Mouse (Mus musculus) small intestine, adult 2 months (tissue): Measurements from ENCODE around the gene B9d2. TPM values are rescaled to one million over a fixed set of nuclear protein-coding genes. Genes with fewer than 3 reads are reported as not detected.
"Not testable (repeated sequence)": the region's sequence is repeated elsewhere in the genome, so short reads cannot be mapped to it uniquely, and the experiment has no call there.

Experiments used
- H3K27ac ChIP-seq: fragments of 200-500 bp; 2 replicates; pipeline ENCODE4 v1.5.1; 2012; ENCODE audit warnings: low read depth, low read length, control low read depth, inconsistent platforms; ENCODE audit not compliant: insufficient read depth
- H3K27me3 ChIP-seq: fragments of 200-500 bp; 2 replicates; pipeline ENCODE4 v1.6.1; 2012; ENCODE audit warnings: mild to moderate bottlenecking, moderate library complexity, low read length, inconsistent platforms; ENCODE audit not compliant: control insufficient read depth, insufficient read depth
- H3K36me3 ChIP-seq: fragments of 200-500 bp; 2 replicates; pipeline ENCODE4 v1.6.1; 2012; ENCODE audit warnings: mild to moderate bottlenecking, low read length, control low read depth, inconsistent platforms; ENCODE audit not compliant: control insufficient read depth, insufficient read depth
- H3K4me1 ChIP-seq: fragments of 200-500 bp; 2 replicates; pipeline ENCODE4 v1.6.1; 2012; ENCODE audit warnings: low read length, inconsistent platforms, mixed read lengths; ENCODE audit not compliant: control insufficient read depth, insufficient read depth, insufficient read length
- H3K4me3 ChIP-seq: fragments of 200-500 bp; 2 replicates; pipeline ENCODE4 v1.5.1; 2012; ENCODE audit warnings: low read depth, mild to moderate bottlenecking, control low read depth, inconsistent platforms, low read length, moderate library complexity
- CTCF ChIP-seq: fragments of 200-500 bp; IDR thresholded peaks from 2 replicates; pipeline ENCODE4 v1.5.1; 2012; ENCODE audit warnings: low read depth, mild to moderate bottlenecking, control low read depth, inconsistent platforms, low read length, moderate library complexity, mixed read lengths; ENCODE audit not compliant: insufficient replicate concordance, insufficient read length; ENCODE audit errors: extremely low read depth
- POLR2A ChIP-seq: fragments of 200-500 bp; IDR thresholded peaks from 2 replicates; pipeline ENCODE4 v1.6.1; 2012; ENCODE audit warnings: low read depth, mild to moderate bottlenecking, control low read depth, inconsistent platforms, low read length, moderate library complexity
- WGBS: fragments of 180-500 bp; shearing (Covaris S2); methylation state at CpG from one replicate; pipeline ENCODE4 v1.1.7; 2018; 5-methylcytosine and 5-hydroxymethylcytosine counted together
- polyA plus RNA-seq: library from polyadenylated mRNA; depleted of rRNA; stranded (reverse); fragments of >200 nt; gene quantifications from 2 replicates; pipeline ENCODE4 v1.2.3, GENCODE M21; 2012

The B9d2 gene
- polyA plus RNA-seq, 1 experiment, result 33.2 TPM

DNA sequence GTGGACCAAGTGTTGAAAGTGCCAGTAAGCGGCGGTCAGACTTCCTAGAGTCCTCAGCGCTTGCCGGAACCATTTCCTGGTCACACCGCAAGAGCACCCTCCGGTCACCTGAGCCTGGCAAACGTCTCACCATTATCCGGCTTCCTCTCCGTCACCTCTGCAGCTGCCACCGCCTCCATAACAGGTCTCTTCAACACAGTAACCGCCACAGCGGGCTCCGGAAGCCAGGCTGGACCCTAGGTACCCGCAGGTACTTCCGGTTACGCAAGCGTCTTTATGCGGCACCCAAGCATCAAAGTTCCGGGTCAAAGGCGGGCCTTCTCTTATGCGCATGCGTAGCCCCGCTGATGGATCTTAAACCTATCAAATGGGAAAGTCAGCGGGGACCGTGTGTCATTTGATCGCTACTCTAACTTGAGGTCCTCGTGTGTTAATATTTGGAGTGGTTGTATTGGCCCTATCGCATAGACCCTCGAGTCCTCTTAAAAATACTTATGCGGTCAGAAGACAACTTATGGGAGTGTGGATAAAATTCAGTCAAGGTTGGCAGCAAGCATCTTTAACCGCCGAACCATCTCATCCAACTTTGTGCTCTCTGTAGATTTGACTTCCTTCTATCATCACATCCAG, 38.3 kb downstream of the B9d2 start, which contains the start of gene Ccdc97:
Ccdc97 (minus strand) TSS at position 301 of the 630 bp plus-strand sequence.
- Histone ChIP-seq H3K36me3 (peaks cover 52% of the 10 kb centered on the region), H3K27me3 (no peaks in the 10 kb centered on the region), H3K27ac (peak within 1 kb of the TSS; percentile 93), H3K4me1 (peaks cover 3% of the 10 kb centered on the region; the same call in 1 of the 2 replicates), H3K4me3 (peak within 1 kb of the TSS; percentile 90)
- TF ChIP-seq POLR2A, result peak; percentile 84; the same call in 1 of the 2 replicates
- no peak for TF ChIP-seq CTCF
- 3% methylated on average over 32 of the region's 32 CpGs for WGBS

DNA sequence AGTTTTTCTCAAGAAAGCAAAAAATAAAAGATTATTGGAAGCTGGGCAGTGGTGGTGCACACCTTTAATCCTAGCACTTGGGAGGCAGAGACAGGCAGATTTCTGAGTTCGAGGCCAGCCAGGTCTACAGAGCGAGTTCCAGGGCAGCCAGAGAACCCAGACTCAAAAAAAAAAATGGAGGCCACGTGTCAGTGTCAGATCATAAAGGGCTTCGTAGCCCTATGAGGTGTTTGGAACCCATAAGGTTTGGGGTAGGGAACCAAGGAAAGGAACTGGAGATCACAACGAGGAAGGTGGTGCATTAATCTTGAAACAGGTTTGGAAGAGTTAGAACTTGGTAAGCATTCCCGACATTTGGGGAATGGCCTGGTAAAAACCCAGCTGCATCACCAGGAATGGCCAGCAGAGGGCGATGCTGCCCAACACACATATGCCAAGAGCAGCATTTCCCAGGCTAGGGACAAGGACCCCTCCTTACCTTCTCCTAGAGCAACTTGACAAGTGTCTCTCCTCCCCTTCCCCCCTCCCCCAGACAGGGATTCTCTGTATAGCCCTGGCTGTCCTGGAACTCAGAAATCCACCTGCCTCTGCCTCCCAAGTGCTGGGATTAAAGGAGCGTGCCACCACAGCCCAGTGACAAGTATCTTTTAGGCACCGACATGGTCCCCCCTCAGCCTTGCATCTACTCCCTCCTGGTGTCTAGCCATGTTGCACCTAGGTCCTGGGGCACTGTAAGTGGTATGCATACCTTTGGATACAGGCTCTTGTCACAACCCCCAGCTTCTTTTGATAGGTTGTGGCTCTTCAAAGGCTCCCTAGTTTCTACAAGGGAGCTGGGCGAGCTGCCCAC, 39.4 kb downstream of the B9d2 start:
- no peak for TF ChIP-seq POLR2A
- TF ChIP-seq CTCF, result peak; percentile 82; the same call in 1 of the 2 replicates
- H3K4me1 ChIP-seq, result peaks cover 5% of the 10 kb centered on the region; the same call in 1 of the 2 replicates
- H3K27ac ChIP-seq, result no peak overlapping the region
- no peaks in the 10 kb centered on the region for H3K27me3 ChIP-seq
- 53% methylated on average over 10 of the region's 10 CpGs for WGBS
- no peak overlapping the region for H3K4me3 ChIP-seq
- peaks cover 52% of the 10 kb centered on the region for H3K36me3 ChIP-seq

DNA sequence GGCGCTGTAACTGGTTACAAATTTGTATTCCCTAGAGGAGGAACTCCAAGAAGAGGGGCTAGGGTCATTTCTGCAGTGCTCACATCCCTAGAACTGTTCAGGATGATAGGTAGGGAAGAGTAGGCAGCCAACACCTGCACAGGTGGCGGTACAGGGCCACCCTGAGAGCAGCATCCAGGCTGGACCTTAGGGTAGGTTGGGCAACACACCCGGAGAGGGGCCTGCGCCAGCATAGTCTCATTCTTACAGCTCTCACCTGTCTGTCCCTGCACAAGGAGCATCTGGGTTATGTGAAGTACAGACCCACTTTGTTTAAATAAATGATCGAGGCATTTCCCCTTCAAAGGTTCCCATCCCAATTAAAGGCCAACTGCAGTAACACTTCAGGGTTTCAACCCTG, 40.2 kb downstream of the B9d2 start:
- H3K27ac ChIP-seq, result no peak overlapping the region
- H3K36me3 ChIP-seq, result peaks cover 51% of the 10 kb centered on the region
- no peaks in the 10 kb centered on the region for H3K27me3 ChIP-seq
- WGBS, result 82% methylated on average over 5 of the region's 5 CpGs
- H3K4me3 ChIP-seq, result no peak overlapping the region
- TF ChIP-seq CTCF (no peak), POLR2A (no peak)
- peaks cover 5% of the 10 kb centered on the region; the same call in 1 of the 2 replicates for H3K4me1 ChIP-seq

DNA sequence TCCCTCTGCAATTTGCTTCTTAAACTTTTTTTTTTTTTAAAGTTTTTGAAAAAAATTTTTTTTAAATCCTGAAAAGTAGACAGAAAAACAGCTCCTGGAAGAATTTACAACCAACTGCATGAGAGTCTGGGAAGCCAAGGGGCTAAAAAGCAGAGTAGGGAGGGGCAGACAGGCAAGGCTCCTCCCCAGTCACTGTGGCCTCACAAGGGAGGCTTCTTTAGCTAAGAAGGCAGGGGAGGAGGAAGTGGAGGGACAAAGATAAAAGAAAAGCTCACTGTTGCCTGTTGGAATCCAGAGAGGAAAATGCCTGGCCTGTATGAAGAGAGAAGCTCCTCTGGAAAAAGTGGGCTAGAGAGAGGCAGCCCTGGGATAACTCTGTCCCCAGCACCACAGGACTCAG, 41.2 kb downstream of the B9d2 start:
- H3K27me3 ChIP-seq, H3K4me1 ChIP-seq, H3K27ac ChIP-seq, H3K4me3 ChIP-seq: not testable (repeated sequence)
- peaks cover 57% of the 10 kb centered on the region for H3K36me3 ChIP-seq

DNA sequence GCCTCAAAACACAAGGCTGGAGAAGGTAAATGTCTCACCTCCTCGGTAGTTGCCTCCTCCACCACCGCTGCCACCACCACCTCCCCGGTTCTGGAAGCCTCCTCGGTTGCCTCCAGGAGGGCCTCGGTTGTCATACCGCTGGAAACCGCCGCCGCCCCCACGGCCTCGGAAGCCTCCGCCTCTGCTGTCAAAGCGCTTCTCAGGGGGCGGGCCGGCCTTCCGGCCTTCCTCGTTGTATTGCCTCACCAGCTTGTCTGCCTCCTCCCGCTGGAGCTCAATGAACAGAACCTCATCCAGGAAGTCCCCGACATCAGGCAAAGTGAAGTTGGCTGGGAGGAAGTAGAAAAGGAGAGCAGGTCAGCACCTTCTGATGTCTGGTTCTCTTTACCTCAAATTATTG, 45.3 kb downstream of the B9d2 start:
- 0 out of 2 replicates have a peak, but pooled peaks cover 2% of the 10 kb centered on the region for H3K4me1 ChIP-seq
- peaks cover 86% of the 10 kb centered on the region for H3K36me3 ChIP-seq
- 81% methylated on average over 19 of the region's 19 CpGs for WGBS
- TF ChIP-seq CTCF, result no peak
- no peak for TF ChIP-seq POLR2A
- H3K27ac ChIP-seq, result no peak overlapping the region
- H3K27me3 ChIP-seq, result no peaks in the 10 kb centered on the region
- no peak overlapping the region for H3K4me3 ChIP-seq

DNA sequence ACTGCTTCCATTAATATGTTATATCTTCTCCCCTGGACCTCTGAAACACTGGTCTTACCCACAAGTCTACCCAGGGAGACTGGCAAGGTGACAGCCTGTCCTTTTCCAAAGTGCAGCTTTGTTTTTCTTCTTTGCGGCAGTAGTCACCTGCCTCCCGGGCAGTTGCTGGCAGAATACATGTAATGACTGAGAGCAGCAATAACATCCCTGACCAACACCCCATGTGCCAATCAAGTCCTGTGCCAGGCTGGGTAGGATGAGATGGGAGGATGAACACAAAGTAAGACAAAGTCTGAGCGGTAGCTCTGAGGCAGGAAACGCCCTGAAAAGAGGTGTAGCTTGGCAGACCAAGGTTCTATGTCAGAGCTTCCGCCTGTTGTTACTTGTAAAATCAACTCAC, 47.2 kb downstream of the B9d2 start:
- Histone ChIP-seq H3K27me3 (no peaks in the 10 kb centered on the region), H3K27ac (no peak overlapping the region), H3K36me3 (peaks cover 90% of the 10 kb centered on the region), H3K4me3 (no peak overlapping the region), H3K4me1 (0 out of 2 replicates have a peak, but pooled peaks cover 2% of the 10 kb centered on the region)
- no peak for TF ChIP-seq POLR2A
- WGBS, result 85% methylated on average over 5 of the region's 5 CpGs

DNA sequence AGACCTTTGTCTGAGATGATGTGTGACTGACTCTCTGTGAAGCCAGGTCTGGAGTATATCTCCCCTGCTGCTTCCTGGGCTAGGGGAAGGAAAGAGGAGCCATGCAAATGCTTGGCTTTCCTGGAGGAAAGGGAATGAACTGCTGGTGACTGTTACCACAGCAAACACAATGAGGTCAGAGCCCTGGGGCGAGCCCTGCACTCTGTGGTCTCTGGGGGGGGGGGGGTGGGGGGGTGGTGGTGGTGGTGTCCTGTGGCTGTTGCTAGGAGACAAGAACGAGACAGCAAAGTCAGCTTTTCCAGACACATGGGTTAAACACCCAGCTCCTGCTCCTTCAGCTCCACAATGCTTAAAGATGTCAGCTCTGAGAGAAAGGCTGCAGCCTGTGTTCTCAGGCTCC, 48.8 kb downstream of the B9d2 start:
- no peak overlapping the region for H3K4me3 ChIP-seq
- H3K27ac ChIP-seq, result 0 out of 2 replicates have a peak overlapping the region, but pooled peaks have one; percentile 30
- TF ChIP-seq CTCF, result no peak
- no peak for TF ChIP-seq POLR2A
- 0 out of 2 replicates have a peak, but pooled peaks cover under 1% of the 10 kb centered on the region for H3K4me1 ChIP-seq
- 68% methylated on average over 2 of the region's 2 CpGs for WGBS
- peaks cover 88% of the 10 kb centered on the region for H3K36me3 ChIP-seq
- H3K27me3 ChIP-seq, result no peaks in the 10 kb centered on the region
